Mouse (Mus musculus) G1E (cell line): Measurements from ENCODE around the gene Psmg4. TPM values are rescaled to one million over a fixed set of nuclear protein-coding genes. Genes with fewer than 3 reads are reported as not detected.

Experiments used
- ATAC-seq: 2 replicates; pipeline ENCODE4 v1.8.0; 2016; ENCODE audit warnings: mild to moderate bottlenecking; ENCODE audit not compliant: insufficient number of reproducible peaks, poor library complexity, low FRiP score, severe bottlenecking; ENCODE audit errors: extremely low read depth
- DNase-seq: peaks from one replicate; pipeline ENCODE4 v3.0.0; 2012; ENCODE audit warnings: low spot score
- H3K27me3 ChIP-seq: 2 replicates; pipeline ENCODE4 v1.6.1; 2012; ENCODE audit warnings: mild to moderate bottlenecking, low read length, inconsistent platforms; ENCODE audit not compliant: insufficient read depth
- H3K36me3 ChIP-seq: replicated peaks from 2 replicates; pipeline ENCODE3; 2012; ENCODE audit warnings: mild to moderate bottlenecking, inconsistent platforms
- H3K4me1 ChIP-seq: 2 replicates; pipeline ENCODE4 v1.6.1; 2012; ENCODE audit warnings: low read depth, low read length, inconsistent platforms, mixed read lengths; ENCODE audit not compliant: insufficient read depth
- H3K4me3 ChIP-seq: 2 replicates; pipeline ENCODE4 v1.5.1; 2012; ENCODE audit warnings: low read depth, mild to moderate bottlenecking, inconsistent platforms, low read length, moderate library complexity, mixed read lengths
- H3K9me3 ChIP-seq: replicated peaks from 2 replicates; pipeline ENCODE4 v1.6.1; 2012; ENCODE audit warnings: inconsistent platforms
- CTCF ChIP-seq: IDR thresholded peaks from 2 replicates; pipeline ENCODE4 v1.5.1; 2012; ENCODE audit warnings: low read depth, low read length, inconsistent platforms, mixed read lengths
- GATA1 ChIP-seq: IDR thresholded peaks from 2 replicates; pipeline ENCODE4 v1.6.1; 2012; ENCODE audit warnings: borderline replicate concordance, low read length, inconsistent platforms, mixed read lengths
- GATA2 ChIP-seq: IDR thresholded peaks from 2 replicates; pipeline ENCODE4 v1.6.1; 2012; ENCODE audit warnings: low read depth, low read length, inconsistent platforms, borderline replicate concordance
- POLR2AphosphoS5 ChIP-seq: IDR thresholded peaks from 2 replicates; pipeline ENCODE4 v1.6.1; 2012; ENCODE audit warnings: low read depth, low read length, inconsistent platforms; ENCODE audit not compliant: insufficient replicate concordance
- TAL1 ChIP-seq: conservative IDR thresholded peaks from 2 replicates; pipeline ENCODE4 v1.6.1; 2012; ENCODE audit warnings: low read depth, low read length, inconsistent platforms, mixed read lengths
- polyA plus RNA-seq: library from polyadenylated mRNA; stranded (reverse); fragments of >175 nt; gene quantifications from 2 replicates; pipeline ENCODE4 v1.2.3, GENCODE M21; 2012
- total RNA-seq, 2 experiments: library from RNA; stranded (forward) in 1 of 2; stranded (reverse) in 1 of 2; fragments of 200-1000 nt in 1 of 2; fragments of >200 nt in 1 of 2; fragmentation: Nextera tagmentation in 1 of 2; gene quantifications; 2 replicates each; pipeline ENCODE4 v1.2.3; 2014 to 2017

Gene Psmg4
- total and polyA plus RNA-seq, 3 experiments = 5.9 to 126 (median 38.1) TPM

GRCm38 (mm10) chr13:34151425-34151824, 11.3 kb upstream of the Psmg4 start:
- Histone ChIP-seq H3K27me3 (peaks cover 31% of the 10 kb centered on the region), H3K9me3 (no peaks in the 10 kb centered on the region), H3K4me1 (peaks cover 32% of the 10 kb centered on the region), H3K4me3 (no peak overlapping the region), H3K36me3 (no peaks in the 10 kb centered on the region)
- DNase-seq (no peak), ATAC-seq (no peak)
- TF ChIP-seq POLR2AphosphoS5 (no peak), GATA1 (no peak), CTCF (no peak), TAL1 (no peak), GATA2 (no peak)

- Histone ChIP-seq H3K4me1 (peaks cover 32% of the 10 kb centered on the region), H3K9me3 (no peaks in the 10 kb centered on the region), H3K27me3 (peaks cover 30% of the 10 kb centered on the region), H3K4me3 (no peak overlapping the region), H3K36me3 (no peaks in the 10 kb centered on the region)
- TF ChIP-seq TAL1 (no peak), POLR2AphosphoS5 (no peak), GATA2 (no peak), CTCF (no peak), GATA1 (no peak)
- no peak for DNase-seq
- ATAC-seq = no peak
Measured at GRCm38 (mm10) chr13:34152695-34153094, 10.1 kb upstream of the Psmg4 start.

GRCm38 (mm10) chr13:34153254-34154011, 9.3 kb upstream of the Psmg4 start:
- Histone ChIP-seq H3K4me1 (peaks cover 32% of the 10 kb centered on the region), H3K9me3 (no peaks in the 10 kb centered on the region), H3K27me3 (peaks cover 24% of the 10 kb centered on the region), H3K36me3 (no peaks in the 10 kb centered on the region), H3K4me3 (no peak overlapping the region)
- no peak for ATAC-seq
- TF ChIP-seq GATA2 (no peak), CTCF (no peak), TAL1 (no peak), GATA1 (no peak), POLR2AphosphoS5 (no peak)
- DNase-seq = no peak

GRCm38 (mm10) chr13:34154217-34154930, 8.4 kb upstream of the Psmg4 start:
- Histone ChIP-seq H3K36me3 (no peaks in the 10 kb centered on the region), H3K27me3 (peaks cover 15% of the 10 kb centered on the region), H3K4me1 (peaks cover 27% of the 10 kb centered on the region), H3K9me3 (no peaks in the 10 kb centered on the region), H3K4me3 (no peak overlapping the region; the same call in 1 of the 2 replicates)
- peak; percentile 28; the same call in 1 of the 2 replicates for ATAC-seq
- TF ChIP-seq GATA2 = no peak
- TF ChIP-seq TAL1 = no peak
- peak; percentile 45 for DNase-seq

- H3K4me1 ChIP-seq = peaks cover 29% of the 10 kb centered on the region
- no peak for DNase-seq
- H3K27me3 ChIP-seq = peaks cover 11% of the 10 kb centered on the region
- no peaks in the 10 kb centered on the region for H3K9me3 ChIP-seq
- H3K36me3 ChIP-seq = no peaks in the 10 kb centered on the region
- ATAC-seq = no peak
- no peak overlapping the region for H3K4me3 ChIP-seq
- TF ChIP-seq CTCF (peak; percentile 34), GATA1 (no peak)
Measured at GRCm38 (mm10) chr13:34154931-34155272, 7.9 kb upstream of the Psmg4 start.

GRCm38 (mm10) chr13:34156133-34156839, 6.5 kb upstream of the Psmg4 start:
- H3K4me3 ChIP-seq = no peak overlapping the region
- H3K4me1 ChIP-seq = peaks cover 27% of the 10 kb centered on the region
- peaks cover under 1% of the 10 kb centered on the region; the same call in 1 of the 2 replicates for H3K27me3 ChIP-seq
- DNase-seq = no peak
- no peak for TF ChIP-seq CTCF
- no peak for TF ChIP-seq POLR2AphosphoS5
- TF ChIP-seq GATA2 = no peak
- TF ChIP-seq GATA1 = no peak
- no peak for TF ChIP-seq TAL1
- no peaks in the 10 kb centered on the region for H3K36me3 ChIP-seq
- no peak for ATAC-seq
- no peaks in the 10 kb centered on the region for H3K9me3 ChIP-seq
